Mouse (Mus musculus) liver, embryonic 14.5 days (tissue): Measurements from ENCODE around the gene Acoxl.

ENCODE experiments used
- CTCF ChIP-seq: IDR thresholded peaks from 2 replicates; pipeline ENCODE4 v1.5.1; 2016; ENCODE audit warnings: antibody characterized with exemption, low read depth, control low read depth
- EP300 ChIP-seq: IDR thresholded peaks from 2 replicates; pipeline ENCODE4 v1.6.1; 2016; ENCODE audit warnings: antibody characterized with exemption, low read depth

GRCm38 (mm10) chr2:128054905-128055304, 216.2 kb downstream of the Acoxl start:
- TF ChIP-seq EP300 (no peak), CTCF (no peak)
